Mouse (Mus musculus) right cerebral cortex, adult 18-20 months (tissue): ENCODE measurements around the gene Neil1.

Experiments used
- DNase-seq: peaks from one replicate; pipeline ENCODE4 v3.0.0; 2022; ENCODE audit warnings: mixed read lengths

Gene Neil1

DNA sequence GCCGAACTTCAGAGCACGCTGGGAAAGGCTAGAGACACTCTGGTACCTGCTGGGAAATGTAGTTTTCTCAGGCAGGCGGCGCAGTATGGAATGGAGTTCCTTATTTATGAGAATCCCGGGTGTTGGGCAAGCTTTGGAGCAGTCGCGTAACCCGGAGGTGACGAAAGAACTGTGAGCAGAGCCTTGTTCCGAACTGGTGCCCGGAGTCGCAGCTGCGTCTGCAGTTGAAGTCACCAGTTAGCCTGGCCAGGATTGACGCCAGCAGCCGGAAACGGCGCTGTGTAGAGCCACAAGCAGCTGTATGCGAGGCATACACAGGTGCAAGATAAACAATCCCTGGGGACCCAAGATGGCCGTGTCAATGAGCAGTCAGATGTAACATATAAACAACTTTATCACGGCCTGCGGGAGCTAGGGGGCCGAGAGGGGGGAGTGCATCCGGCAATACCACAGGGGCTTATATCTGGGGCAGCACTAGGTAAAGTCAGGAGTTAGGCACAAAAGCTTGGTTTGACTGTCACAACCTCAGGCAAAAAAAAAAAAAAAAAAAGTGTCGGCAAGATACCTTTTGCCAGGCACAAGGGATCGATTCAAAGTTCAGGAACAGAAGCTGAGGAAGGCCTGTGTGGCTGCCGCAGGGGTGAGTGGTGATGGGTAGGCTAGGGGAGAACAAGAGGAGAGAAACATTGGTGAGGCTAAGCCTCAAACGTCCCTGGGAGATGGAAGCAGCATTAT lies at the start of gene Neil1:
Neil1 (minus strand) TSS at position 162 of the 735 bp plus-strand sequence.
- peak; percentile 94 for DNase-seq

GRCm38 (mm10) chr9:57197414-57197813 lies 49.3 kb upstream of the Neil1 start:
- no peak for DNase-seq

DNA sequence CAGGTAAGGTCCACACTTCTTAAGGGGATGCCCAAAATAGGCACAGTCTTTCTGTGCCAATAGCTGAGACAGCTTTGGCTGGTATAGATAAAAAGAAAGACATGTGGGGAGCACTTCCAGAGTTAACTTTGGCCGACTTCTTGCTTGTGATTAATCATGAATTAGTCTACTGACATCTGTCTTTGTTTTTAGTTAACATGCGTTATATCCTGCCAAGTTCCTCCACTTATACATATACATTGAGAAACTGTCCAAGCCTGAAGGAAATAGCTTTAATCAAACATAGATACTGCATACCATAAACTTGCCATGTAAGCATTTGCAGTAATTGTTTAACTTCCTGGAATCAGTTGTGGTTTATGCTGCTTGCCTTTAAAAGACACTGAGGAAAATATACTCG lies 48.6 kb upstream of the Neil1 start:
- DNase-seq, result no peak

DNA sequence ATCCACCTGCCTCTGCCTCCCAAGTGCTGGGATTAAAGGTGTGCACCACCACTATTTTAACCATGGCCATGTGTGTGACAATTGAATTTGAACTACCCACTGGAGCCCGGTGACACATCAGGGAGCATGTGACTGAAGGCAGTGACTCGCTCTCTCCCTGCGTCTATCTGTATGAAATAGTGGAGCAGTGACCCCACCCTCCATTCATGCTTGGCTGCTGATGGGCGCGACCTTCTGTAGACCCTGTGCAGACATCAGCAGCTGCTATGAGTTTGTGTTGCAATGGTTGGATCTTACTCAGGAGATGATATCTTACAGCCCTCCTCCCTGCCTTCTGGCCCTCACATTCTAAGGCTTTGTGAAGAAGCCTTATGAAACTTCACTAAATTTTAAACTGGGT lies 20.3 kb upstream of the Neil1 start:
- no peak for DNase-seq

DNA sequence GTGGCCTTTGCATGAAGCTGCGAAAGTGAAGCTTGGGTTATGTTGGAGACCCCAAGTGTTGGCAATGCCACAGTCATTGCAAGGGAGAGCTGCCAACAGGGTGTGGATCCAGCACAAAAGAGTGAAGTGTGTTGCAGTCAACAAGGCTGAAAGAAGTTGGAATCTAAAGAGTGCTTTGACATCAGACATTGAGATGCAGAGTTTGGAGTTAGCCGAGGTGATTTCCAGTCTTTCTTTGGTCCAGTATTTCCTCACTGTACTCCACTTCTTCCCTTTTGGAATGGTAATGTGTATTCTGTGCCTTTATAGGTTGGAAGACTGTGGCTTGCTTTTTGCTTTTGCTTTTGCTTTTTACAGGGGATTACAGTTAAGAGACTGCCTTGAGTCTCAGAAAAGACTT lies 18.1 kb upstream of the Neil1 start:
- no peak for DNase-seq

GRCm38 (mm10) chr9:57163137-57163536 lies 15.0 kb upstream of the Neil1 start:
- no peak for DNase-seq

GRCm38 (mm10) chr9:57162496-57162895 lies 14.4 kb upstream of the Neil1 start:
- no peak for DNase-seq

GRCm38 (mm10) chr9:57158506-57158905 lies 10.4 kb upstream of the Neil1 start:
- no peak for DNase-seq

- DNase-seq, result peak; percentile 94
Observed at GRCm38 (mm10) chr9:57158013-57158470, 9.9 kb upstream of the Neil1 start, which contains the start of gene Commd4. Commd4 (minus strand) TSS chr9:57158331.

GRCm38 (mm10) chr9:57157499-57157898 lies 9.4 kb upstream of the Neil1 start:
- DNase-seq, result no peak

DNA sequence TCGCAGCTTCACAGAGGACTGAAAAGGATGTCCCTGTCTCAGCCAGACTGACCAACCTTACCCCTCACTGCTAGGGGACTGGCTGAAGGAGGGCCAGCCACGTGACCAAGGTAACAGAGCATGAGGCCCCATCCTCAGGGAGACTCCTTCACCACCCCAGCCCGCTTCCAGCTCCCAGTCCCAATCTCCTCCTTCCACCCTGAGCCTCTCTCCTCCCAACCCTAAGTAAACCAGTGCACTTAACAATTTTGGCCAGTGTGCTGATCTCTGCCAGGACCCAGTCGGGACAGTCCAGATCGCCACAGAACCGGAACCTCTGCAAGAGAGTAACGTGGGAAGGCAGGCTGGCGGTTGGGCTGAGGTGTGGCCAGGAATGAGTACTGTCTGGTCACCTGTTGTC lies 8.7 kb upstream of the Neil1 start:
- DNase-seq, result no peak

GRCm38 (mm10) chr9:57156383-57156782 lies 8.3 kb upstream of the Neil1 start:
- no peak for DNase-seq

GRCm38 (mm10) chr9:57152331-57152730 lies 4.2 kb upstream of the Neil1 start:
- no peak for DNase-seq

DNA sequence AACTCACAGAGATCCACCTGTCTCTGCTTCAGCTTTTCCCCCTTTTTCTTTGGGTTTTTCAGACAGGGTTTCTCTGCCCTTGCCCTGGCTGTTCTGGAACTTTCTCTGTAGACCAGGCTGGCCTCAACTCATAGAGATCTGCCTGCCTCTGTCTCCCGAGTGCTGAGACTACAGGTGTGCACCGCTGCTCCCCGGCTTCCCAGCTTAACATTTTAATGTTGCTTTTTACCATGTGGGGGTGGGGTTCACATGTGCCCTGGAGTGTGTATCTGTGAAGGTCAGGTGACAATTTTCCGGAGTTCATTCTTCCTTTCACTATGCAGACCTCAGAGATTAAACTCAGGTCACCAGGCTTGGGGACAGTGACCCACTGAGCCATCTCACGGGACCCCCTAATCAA lies 2.1 kb upstream of the Neil1 start:
- DNase-seq, result no peak

GRCm38 (mm10) chr9:57149021-57149420 lies 916 bp upstream of the Neil1 start:
- no peak for DNase-seq

DNA sequence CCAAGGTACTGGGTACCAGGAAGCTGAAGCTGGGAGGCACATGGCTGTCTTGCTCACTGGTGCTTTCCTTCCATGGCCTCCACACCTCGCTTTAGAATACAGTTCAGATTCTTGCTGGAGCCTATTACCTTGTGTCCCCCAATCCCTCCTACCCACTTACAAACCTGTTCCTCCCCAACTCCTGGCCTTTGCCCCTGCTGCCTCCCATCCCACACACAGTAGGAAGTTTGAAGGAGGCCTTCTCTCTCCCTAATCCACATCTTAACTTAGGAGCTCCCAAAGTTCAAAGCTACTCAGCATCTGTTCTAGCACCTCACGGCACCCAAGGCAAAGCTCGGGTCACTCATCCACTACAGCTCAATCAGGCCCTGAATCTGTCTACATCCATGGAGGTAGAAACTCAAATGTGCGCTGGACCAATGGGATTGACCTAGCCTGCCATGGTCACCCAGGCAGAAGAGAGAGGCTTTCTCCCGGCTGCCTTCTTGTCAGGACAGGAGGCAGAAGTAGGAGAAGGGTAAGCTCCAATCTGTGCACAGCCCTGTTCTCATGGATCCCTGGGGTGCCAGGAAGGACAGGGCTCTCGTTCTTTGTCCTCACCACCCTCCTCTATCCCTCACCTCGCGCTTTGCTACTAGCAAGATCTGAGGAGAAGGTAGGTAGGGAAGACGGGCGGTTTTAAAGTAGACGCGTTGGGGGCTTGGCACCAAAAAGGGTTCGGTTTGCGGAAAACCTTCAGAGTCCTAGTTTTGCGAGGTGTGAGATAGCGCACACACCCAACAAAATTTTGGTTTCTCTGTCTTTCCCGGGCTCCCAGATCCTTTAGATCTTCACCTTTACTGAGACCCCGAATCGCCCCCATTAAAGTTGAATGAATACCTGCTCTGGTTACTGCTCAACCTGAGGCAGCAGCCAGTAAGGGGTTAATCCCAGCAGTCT lies 631 bp downstream of the Neil1 start:
- no peak for DNase-seq

- DNase-seq, result no peak
Observed at GRCm38 (mm10) chr9:57146451-57147066, 1.5 kb downstream of the Neil1 start.

GRCm38 (mm10) chr9:57144830-57145229 lies 3.3 kb downstream of the Neil1 start:
- DNase-seq, result no peak

- no peak for DNase-seq
Observed at GRCm38 (mm10) chr9:57143212-57143611, 4.9 kb downstream of the Neil1 start.

- no peak for DNase-seq
Observed at GRCm38 (mm10) chr9:57141417-57142353, 6.4 kb downstream of the Neil1 start.

- no peak for DNase-seq
Observed at GRCm38 (mm10) chr9:57139571-57139970, 8.5 kb downstream of the Neil1 start.

GRCm38 (mm10) chr9:57139110-57139509 lies 9.0 kb downstream of the Neil1 start:
- no peak for DNase-seq
